ENCODE assay signal across 15 mouse cellular contexts in genomic region chr7:122297627-122298026, GRCm38 (mm10). TPM values are rescaled to one million over a fixed set of nuclear protein-coding genes. Genes with fewer than 3 reads are reported as not detected.
DNase-seq lines count a peak whose midpoint lies in the region; ATAC-seq and TF ChIP-seq lines count a peak whose summit lies in the region.
"Had no signal": no experiment of that assay in that cellular context is flagged by ENCODE, and none has a peak within 500 bp of the region (broad histone marks: within the 10 kb centered on the region; RNA-seq: fewer than 3 reads in every experiment).

No protein-coding gene starts in this region.

- H3K4me1 ChIP-seq in megakaryocyte, embryonic 14.5 days = peaks cover 37% of the 10 kb centered on the region
- H3K4me1 ChIP-seq in forebrain, embryonic 14.5 days (ENCODE audit: control insufficient read depth, insufficient read depth, low read length) = no peaks in the 10 kb centered on the region
- H3K4me1 ChIP-seq: hindbrain, embryonic 13.5 days; liver, embryonic 12.5 days; midbrain, embryonic 12.5 days had no signal

- peak; percentile 67 for ATAC-seq in CD4-positive, CD25-positive, alpha-beta regulatory T cell, adult 4 months
- ATAC-seq in forebrain, embryonic 14.5 days = no peak
- ATAC-seq: liver, embryonic 12.5 days; lung, postnatal 0 days had no signal

- H3K4me3 ChIP-seq in layer of hippocampus, adult 2 months = no peak overlapping the region
- H3K4me3 ChIP-seq in megakaryocyte, embryonic 14.5 days (replicated peaks) = peak overlapping the region; percentile 79
- no peak overlapping the region for H3K4me3 ChIP-seq in forebrain, embryonic 14.5 days (ENCODE audit: low read depth, low read length)
- H3K4me3 ChIP-seq: heart, embryonic 13.5 days; hindbrain, embryonic 13.5 days; liver, embryonic 12.5 days; midbrain, embryonic 12.5 days had no signal

- H3K4me2 ChIP-seq in forebrain, embryonic 14.5 days (ENCODE audit: low read length) = no peak overlapping the region
- H3K4me2 ChIP-seq: heart, embryonic 13.5 days; hindbrain, embryonic 13.5 days; liver, embryonic 12.5 days; midbrain, embryonic 12.5 days had no signal

- H3K9ac ChIP-seq in forebrain, embryonic 14.5 days (ENCODE audit: low read length) = no peak overlapping the region
- H3K9ac ChIP-seq: heart, embryonic 13.5 days; hindbrain, embryonic 13.5 days; liver, embryonic 12.5 days; midbrain, embryonic 12.5 days had no signal

- peaks cover 9% of the 10 kb centered on the region for H3K27me3 ChIP-seq in megakaryocyte, embryonic 14.5 days (replicated peaks)
- H3K27me3 ChIP-seq in forebrain, embryonic 14.5 days (replicated peaks; ENCODE audit: control insufficient read depth, insufficient read depth, low read length) = no peaks in the 10 kb centered on the region
- H3K27me3 ChIP-seq: hindbrain, embryonic 13.5 days; liver, embryonic 12.5 days; midbrain, embryonic 12.5 days had no signal

- no peaks in the 10 kb centered on the region for H3K36me3 ChIP-seq in megakaryocyte, embryonic 14.5 days (replicated peaks; ENCODE audit: low read length)
- H3K36me3 ChIP-seq in forebrain, embryonic 14.5 days (ENCODE audit: control insufficient read depth, insufficient read depth, low read length) = no peaks in the 10 kb centered on the region
- H3K36me3 ChIP-seq: heart, embryonic 13.5 days; liver, embryonic 12.5 days; midbrain, embryonic 12.5 days had no signal

- TF ChIP-seq CTCF in layer of hippocampus, adult 2 months (conservative IDR thresholded peaks at IDR 0.05) = no peak

- H3K27ac ChIP-seq in layer of hippocampus, adult 2 months = peak overlapping the region; percentile 68; the same call in 1 of the 2 replicates
- H3K27ac ChIP-seq in forebrain, embryonic 14.5 days (ENCODE audit: low read depth, low read length) = no peak overlapping the region
- H3K27ac ChIP-seq: heart, embryonic 13.5 days; hindbrain, embryonic 13.5 days; liver, embryonic 12.5 days; midbrain, embryonic 12.5 days had no signal

- H3K9me3 ChIP-seq in megakaryocyte, embryonic 14.5 days = peaks cover 5% of the 10 kb centered on the region
- H3K9me3 ChIP-seq in forebrain, embryonic 14.5 days (replicated peaks; ENCODE audit: control insufficient read depth, low read length) = no peaks in the 10 kb centered on the region
- H3K9me3 ChIP-seq: heart, embryonic 13.5 days; hindbrain, embryonic 13.5 days; midbrain, embryonic 12.5 days had no signal

- DNase-seq in layer of hippocampus, adult 2 months (ENCODE audit: low spot score in 2 of 2) = no peak
- DNase-seq in layer of hippocampus, postnatal 25 days (ENCODE audit: extremely low spot score in 1 of 2, low spot score in 1 of 2) = no peak
- peak; percentile 26 to 44 for DNase-seq in adrenal gland, postnatal 36 days
- no peak for DNase-seq in forebrain, embryonic 14.5 days (ENCODE audit: low spot score)
- DNase-seq in kidney, adult 8-10 months = no peak
- DNase-seq: kidney, adult 11 months; kidney, postnatal 4 days had no signal

- WGBS in forebrain, embryonic 14.5 days = 70% methylated on average over 3 of the region's 3 CpGs

RNA-seq across cellular contexts. Expression of gene Prkcb, which starts 9.1 kb away (rescaled TPM):
- 100 to 1,000 TPM; 788 to 796 TPM for total RNA-seq in layer of hippocampus, adult 2 months (2021)
- total RNA-seq in layer of hippocampus, postnatal 25 days (2021) = 100 to 1,000 TPM; 775 to 867 TPM
- 10 to 100 TPM; 64.4 to 70.8 TPM for polyA plus RNA-seq in CD4-positive, CD25-positive, alpha-beta regulatory T cell, adult 4 months (2017; shearing (Covaris generic))
- total RNA-seq in adrenal gland, postnatal 36 days (2021) = 10 to 100 TPM; 10.5 to 15.5 TPM
- polyA plus RNA-seq in megakaryocyte, embryonic 14.5 days (2012; ENCODE audit: insufficient read depth, low replicate concordance) = 0.82 and 0.83 TPM in 2 replicates
- polyA plus RNA-seq in forebrain, embryonic 14.5 days (2014; fragmentation: Nextera tagmentation; extraction: Ambion mirVana) = 29.4 and 39.3 TPM in 2 replicates
- total RNA-seq: MEL had no signal

Comparison
In these comparisons a context has a peak if more than half of its experiments do, and no peak if none do; other contexts are left out.
1. DNase-seq: peak in adrenal gland, postnatal 36 days (2 of 2); none in layer of hippocampus, adult 2 months (0 of 2), layer of hippocampus, postnatal 25 days (0 of 2), forebrain, embryonic 14.5 days (single experiment) and kidney, adult 8-10 months (0 of 2).
2. RNA of gene Prkcb, which starts 9.1 kb away (total RNA-seq): 775 to 867 TPM in layer of hippocampus, postnatal 25 days and 788 to 796 TPM in layer of hippocampus, adult 2 months; 10.5 to 15.5 TPM in adrenal gland, postnatal 36 days; every median in the first group is over 10 times any median in the second.